Mouse (Mus musculus): ENCODE results near the gene Zfp810.
A peak's percentile ranks its signal among the peaks of the same experiment; 100 is the strongest.

The Zfp810 gene

GRCm38 (mm10) chr9:22259184-22260091, 48.0 kb downstream of the Zfp810 start, which contains the start of gene Zfp599:
TSS of gene Zfp599 (minus strand) at chr9:22259895.
- DNase-seq (ENCODE audit: low spot score in 2 of 2): peak; percentile 16 to 31

GRCm38 (mm10) chr9:22258784-22259183, 48.7 kb downstream of the Zfp810 start:
- no peak for DNase-seq (ENCODE audit: low spot score in 2 of 2)

- no peak for DNase-seq (ENCODE audit: low spot score in 2 of 2)
Measured at GRCm38 (mm10) chr9:22256579-22256978, 50.9 kb downstream of the Zfp810 start.

- DNase-seq (ENCODE audit: low spot score in 2 of 2): no peak
Measured at GRCm38 (mm10) chr9:22244242-22244641, 63.2 kb downstream of the Zfp810 start.

- no peak for DNase-seq (ENCODE audit: low spot score in 2 of 2)
Measured at GRCm38 (mm10) chr9:22240001-22240400, 67.4 kb downstream of the Zfp810 start.

- DNase-seq (ENCODE audit: low spot score in 2 of 2): no peak
Measured at GRCm38 (mm10) chr9:22230556-22230955, 76.9 kb downstream of the Zfp810 start.

GRCm38 (mm10) chr9:22230061-22230460, 77.4 kb downstream of the Zfp810 start:
- no peak for DNase-seq (ENCODE audit: low spot score in 2 of 2)

GRCm38 (mm10) chr9:22229386-22230026, 77.9 kb downstream of the Zfp810 start:
- no peak for DNase-seq (ENCODE audit: low spot score in 2 of 2)

- DNase-seq (ENCODE audit: low spot score in 2 of 2): no peak
Measured at GRCm38 (mm10) chr9:22226846-22227245, 80.6 kb downstream of the Zfp810 start.
